Mouse (Mus musculus): Measurements from ENCODE around the gene Ripor1.
"Not testable (repeated sequence)": the region's sequence is repeated elsewhere in the genome, so short reads cannot be mapped to it uniquely, and the experiment has no call there.

The Ripor1 gene

GRCm38 (mm10) chr8:105604804-105605381 lies at the start of gene Ripor1:
Gene Ripor1, plus strand, starts transcription at chr8:105605255.
- DNase-seq (ENCODE audit: low spot score in 2 of 2): peak in 1 of 2 experiments; percentile 69

DNA sequence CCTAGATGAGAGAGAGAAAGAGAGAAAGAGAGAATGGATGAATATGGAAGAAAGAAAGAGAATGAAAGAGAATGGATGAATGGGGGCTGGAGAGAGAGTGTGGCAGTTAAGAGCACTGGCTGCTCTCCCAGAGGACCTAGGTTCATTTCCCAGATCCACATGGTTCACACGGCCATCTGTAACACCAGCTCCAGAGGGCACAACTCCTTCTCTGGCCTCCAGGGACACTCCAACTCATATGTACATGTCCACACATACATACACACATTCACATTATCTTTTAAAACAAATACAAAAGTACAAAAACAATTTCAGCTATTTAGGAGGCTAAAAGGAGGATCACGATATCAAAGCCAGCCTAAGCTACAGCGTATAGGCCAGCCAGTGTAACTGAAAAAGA lies 42.2 kb upstream of the Ripor1 start:
- no peak for DNase-seq (ENCODE audit: low spot score in 2 of 2)

- DNase-seq (ENCODE audit: low spot score in 2 of 2): no peak
Observed at GRCm38 (mm10) chr8:105563871-105564270, 41.2 kb upstream of the Ripor1 start.

GRCm38 (mm10) chr8:105564573-105565229 lies 40.4 kb upstream of the Ripor1 start:
- not testable (repeated sequence) for DNase-seq (ENCODE audit: low spot score in 2 of 2)

- DNase-seq (ENCODE audit: low spot score in 2 of 2): no peak
Observed at GRCm38 (mm10) chr8:105565401-105565881, 39.6 kb upstream of the Ripor1 start.

DNA sequence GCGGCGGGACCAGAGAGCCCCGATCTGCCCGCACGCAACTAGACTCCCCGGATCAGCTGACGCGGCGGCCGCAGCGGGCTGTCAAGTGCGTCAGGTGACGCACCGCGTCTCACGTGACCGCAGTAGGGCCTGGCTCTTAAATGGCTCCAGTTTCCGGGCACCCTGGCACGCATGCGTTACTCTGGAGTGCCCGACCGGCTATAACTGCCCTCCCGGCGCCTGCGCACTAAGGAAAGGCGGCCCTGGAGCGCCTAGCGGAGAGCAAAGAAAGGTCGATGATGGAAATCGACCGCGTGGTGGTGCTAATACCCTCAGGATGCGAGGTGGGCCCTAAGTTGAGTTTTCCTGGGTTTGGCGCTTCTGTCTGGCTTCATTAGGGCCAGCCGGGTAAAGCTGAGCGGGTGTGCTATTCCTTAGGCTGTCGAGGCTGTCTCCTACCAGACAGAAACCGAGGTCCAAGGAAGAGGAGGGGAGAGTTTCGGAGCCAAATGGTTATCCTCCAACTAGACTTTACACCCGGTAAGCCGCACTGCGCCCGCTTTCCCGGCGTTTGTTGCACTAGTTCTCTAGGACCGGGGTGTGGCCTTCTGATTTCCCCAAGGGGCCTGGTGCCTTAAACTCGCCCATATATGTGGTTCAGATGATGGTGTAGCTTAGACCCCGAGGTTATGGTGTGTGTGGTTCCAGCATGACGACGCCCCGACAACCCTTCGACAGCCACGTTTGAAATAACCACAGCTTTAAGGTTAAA lies 38.9 kb upstream of the Ripor1 start, which contains the start of gene Atp6v0d1:
Gene Atp6v0d1 (minus strand): TSS at position 96 of the 751 bp plus-strand sequence.
- peak; percentile 98 to 100 for DNase-seq (ENCODE audit: low spot score in 2 of 2)

DNA sequence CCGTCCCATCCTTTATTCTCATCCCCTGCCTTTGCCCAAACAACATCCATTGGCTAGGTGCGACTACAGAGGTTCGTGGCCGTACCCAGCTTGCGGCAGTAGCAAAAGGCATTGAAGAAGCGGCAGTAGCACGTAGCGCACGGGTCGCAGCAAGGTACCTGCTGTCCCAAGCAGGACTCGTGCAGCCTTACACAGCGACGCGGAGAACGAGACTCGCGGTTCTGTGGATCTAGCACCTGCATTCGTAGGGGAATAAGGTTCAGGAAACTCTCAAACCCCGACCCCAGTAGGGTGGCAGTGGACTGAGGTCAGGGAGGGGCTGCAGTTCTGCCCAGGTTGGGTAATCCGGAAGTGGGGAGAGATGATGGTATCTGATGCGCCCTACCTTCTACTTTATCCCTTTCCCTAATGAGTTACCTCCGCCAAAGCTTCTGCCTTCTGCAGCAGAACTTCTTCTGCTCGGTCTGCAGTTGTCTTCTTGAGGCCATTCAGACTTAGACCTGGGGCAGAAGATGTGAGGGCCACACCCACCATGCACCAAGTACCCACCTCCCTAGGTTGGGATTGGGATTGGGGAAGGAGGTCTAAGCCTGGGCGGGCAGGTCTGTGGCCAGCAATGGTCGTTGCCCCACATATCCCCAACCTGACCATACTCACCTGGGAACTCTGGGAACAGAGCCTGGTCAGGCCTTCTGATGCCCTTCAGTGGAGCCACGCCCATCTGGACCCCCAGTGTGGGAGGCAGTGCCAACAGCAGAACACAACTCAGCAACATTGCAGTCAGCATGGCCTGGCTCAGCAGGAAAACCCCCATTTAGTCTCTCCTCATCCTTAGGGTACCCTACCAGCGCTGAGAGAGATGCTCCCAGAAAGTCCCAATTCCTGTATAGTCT lies 38.1 kb upstream of the Ripor1 start:
- DNase-seq (ENCODE audit: low spot score in 2 of 2): no peak

DNA sequence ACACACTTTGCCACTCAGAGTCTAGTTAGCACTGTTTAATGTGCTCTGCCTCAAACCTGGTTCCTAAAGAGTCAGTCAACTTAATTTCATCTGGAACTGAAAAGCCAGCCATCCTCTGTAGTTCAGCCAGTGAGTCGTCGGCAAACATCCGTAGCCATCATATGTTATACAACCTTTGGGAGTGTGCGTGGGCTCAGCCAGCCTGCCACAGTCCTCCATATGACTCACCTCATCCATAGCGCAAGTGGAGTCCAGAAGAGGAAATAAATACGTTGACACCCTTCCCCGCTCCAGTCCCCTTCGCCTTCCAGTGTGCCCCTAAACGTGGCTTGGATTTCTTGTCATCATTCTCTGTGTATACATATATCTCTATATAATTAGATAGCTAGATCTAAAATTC lies 33.2 kb upstream of the Ripor1 start:
- peak in 1 of 2 experiments; percentile 69 for DNase-seq (ENCODE audit: low spot score in 2 of 2)

DNA sequence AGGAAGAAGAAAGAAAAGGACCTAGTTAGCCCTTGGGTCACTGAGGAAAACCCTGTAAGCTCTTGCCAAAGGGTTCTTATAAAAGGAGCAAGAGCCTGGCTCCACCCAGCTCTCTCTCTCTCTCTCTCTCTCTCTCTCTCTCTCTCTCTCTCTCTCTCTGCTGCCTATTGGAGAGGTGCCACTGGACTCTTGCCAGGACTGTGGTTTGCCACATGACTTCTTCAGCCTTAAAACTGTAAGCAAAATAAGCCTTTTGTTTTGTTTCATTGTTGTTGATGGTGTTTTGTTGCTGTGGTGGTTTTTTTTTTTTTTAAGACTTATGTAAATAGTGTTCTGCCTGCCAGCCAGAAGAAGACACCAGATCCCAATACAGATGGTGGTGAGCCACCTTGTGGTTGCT lies 31.6 kb upstream of the Ripor1 start:
- no peak for DNase-seq (ENCODE audit: low spot score in 2 of 2)

DNA sequence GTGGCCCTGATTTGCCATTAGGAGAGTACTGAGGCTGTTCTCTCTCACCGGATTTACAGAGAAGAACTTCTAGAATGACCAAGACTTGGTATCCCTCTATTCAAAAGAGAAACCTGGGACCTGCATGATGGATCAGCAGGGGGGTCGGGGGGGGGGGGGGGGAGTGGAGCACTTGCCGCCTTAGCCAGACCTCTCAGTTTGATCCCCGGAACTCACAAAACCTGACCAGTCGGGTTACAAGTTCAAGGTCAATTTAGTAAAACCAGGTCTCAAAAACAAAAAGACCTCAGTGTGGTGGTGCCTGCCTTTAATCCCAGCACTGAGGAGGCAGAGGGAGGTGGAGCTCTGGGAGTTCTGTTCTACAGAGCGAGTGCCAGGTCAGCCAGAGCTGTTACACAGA lies 30.3 kb upstream of the Ripor1 start:
- no peak for DNase-seq (ENCODE audit: low spot score in 2 of 2)

- no peak for DNase-seq (ENCODE audit: low spot score in 2 of 2)
Observed at GRCm38 (mm10) chr8:105575538-105575937, 29.5 kb upstream of the Ripor1 start.

GRCm38 (mm10) chr8:105579719-105580118 lies 25.3 kb upstream of the Ripor1 start:
- no peak for DNase-seq (ENCODE audit: low spot score in 2 of 2)

DNA sequence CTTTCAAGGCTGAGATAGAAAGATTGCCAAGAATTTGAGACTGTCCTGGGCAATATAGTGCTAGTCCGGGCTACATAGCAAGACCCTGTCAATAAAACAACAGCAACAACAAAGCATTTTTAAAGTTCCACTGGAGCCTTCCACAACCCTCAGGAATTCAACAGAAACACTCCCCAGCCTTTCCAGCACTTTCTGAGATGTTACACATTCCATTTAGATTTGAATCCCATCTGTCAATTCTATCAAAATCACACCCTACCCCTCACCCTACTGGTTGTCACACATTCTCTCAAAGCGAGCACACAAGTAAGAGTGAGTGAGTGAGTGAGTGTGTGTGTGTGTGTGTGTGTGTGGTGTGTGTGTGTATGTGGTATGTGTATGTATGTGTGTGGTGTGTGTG lies 12.6 kb upstream of the Ripor1 start:
- no peak for DNase-seq (ENCODE audit: low spot score in 2 of 2)

DNA sequence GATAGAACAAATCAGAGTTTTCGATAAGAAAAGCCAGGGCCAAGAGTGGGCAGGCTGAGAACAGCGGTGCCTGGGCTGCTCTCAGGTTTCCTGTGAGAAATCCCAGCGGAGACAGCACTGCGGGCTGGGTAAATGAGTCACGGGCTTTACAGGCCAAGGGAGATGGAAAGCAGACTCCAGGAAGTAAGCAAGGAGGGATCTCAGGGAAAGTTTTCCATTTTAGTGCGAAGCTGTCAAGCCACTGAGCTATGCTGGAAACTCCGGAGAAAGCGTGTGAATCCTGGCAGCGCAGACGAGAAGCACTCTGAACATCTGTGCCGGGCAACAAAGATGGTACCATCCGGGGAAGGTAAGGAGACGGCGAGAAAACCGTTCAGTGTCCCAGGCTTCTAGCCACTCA lies 11.2 kb upstream of the Ripor1 start:
- DNase-seq (ENCODE audit: low spot score in 2 of 2): peak in 1 of 2 experiments; percentile 50

- no peak for DNase-seq (ENCODE audit: low spot score in 2 of 2)
Observed at GRCm38 (mm10) chr8:105594451-105595242, 10.4 kb upstream of the Ripor1 start.

DNA sequence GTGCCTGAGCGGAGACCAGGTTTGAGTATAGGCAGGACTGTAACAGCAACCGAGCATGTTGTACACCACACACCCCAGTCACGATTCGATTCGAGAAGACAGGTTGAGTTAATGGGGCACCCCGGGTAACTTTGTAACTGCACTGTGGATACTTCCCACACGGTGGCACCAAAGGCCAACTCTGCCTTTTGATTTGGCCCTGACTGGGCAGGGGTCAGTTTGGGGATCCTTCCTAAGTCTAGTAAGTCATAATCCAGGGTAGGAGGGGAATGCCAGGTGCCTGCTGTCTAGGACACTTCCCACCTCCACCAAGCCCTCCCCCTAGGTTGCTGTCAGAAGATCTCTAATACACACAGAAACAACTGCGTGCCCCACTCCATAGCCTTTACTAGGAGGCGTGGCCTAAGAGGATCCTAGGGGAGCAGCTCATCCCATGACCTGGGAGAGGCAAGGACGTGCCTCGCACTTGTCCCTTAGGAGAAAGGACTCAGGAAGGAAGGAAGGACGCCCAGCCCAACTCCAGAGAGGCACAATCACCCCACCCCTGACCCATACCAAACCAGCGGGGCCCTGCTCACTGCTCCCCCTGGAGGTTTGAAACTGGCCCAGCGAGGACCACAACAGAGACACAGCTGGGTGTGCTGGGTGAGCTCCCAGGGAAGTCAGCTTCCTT lies 8.6 kb upstream of the Ripor1 start:
- DNase-seq (ENCODE audit: low spot score in 2 of 2): no peak

DNA sequence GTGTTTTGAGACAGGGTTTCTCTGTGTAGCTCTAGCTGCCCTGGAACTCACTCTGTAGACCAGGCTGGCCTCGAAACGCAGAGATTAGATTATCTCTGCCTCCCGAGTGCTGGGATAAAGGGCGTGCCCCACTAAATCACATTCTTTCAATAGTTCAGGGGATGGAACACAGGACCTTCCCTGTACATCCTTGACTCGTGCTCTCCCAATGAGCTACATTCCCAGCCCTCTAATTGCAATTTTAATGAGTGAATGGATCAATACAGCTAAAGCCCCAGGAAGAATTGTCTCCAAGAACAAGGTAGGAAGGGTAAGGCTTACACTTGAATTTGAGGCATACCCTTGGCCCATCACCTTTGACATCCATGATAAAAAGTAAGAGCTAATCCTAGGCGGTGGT lies 6.3 kb upstream of the Ripor1 start:
- DNase-seq (ENCODE audit: low spot score in 2 of 2): no peak

DNA sequence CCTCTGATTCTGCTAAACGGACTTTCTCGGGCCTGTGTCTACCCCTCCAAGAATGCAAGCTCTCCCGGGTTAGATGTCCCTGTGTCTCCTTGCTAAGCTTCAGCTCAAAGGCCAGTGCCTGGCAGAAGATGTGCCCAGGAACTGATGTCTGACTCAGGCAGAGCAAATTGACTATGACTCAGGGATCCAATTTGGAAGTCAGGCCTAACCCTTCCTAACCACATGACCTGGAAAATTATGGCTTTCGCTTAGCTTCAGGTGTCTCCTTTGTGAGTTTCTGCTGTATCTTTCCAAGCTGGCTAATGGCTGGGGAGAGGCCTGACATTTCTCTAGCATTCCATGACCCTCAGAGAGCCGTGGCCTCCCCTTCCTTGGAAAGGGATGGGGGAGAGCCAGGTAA lies 3.8 kb upstream of the Ripor1 start:
- no peak for DNase-seq (ENCODE audit: low spot score in 2 of 2)

GRCm38 (mm10) chr8:105602540-105602939 lies 2.5 kb upstream of the Ripor1 start:
- DNase-seq (ENCODE audit: low spot score in 2 of 2): not testable (repeated sequence)

DNA sequence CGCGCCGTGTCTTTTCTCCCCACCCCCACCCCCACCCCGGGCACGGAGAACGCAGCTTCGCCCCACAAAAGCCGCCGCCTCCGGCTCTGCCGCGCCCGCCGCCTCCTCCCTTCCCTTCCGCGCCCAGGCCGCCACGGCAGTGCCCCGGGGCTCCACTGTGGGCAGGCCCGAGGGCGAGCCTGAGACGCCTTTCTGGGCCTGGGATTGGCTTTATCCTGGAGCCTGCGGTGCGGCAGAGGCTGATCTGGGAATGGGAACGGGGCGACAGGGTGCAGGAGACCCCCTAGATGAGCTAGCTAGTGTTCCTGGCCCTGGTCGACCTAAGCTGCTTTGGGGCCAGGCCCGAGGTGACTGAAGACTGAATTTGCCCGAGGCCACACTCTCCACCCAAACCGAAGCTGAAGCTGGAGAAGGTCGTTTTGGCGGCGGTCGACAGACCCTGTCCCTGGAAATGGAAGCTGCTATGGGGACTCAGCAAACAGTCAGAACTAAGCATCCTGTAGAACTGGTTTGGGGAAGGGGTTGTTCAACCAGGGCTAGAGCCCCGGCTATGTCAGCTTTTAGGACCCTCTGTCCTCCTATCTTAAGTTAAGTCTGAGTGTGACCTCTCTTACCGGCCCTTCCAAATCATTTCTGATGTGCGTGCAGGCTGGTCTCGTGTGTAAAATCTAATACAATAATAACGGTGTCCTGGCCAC lies 585 bp downstream of the Ripor1 start:
- peak in 1 of 2 experiments; percentile 40 for DNase-seq (ENCODE audit: low spot score in 2 of 2)

Measured in left cerebral cortex, adult 9 months (tissue).